Mouse (Mus musculus): ENCODE results near the gene Olfr1458.

Gene Olfr1458

GRCm38 (mm10) chr19:13106675-13107074 lies at the start of gene Olfr1458:
Olfr1458 (minus strand) TSS chr19:13106775.
- no peak for DNase-seq (ENCODE audit: low read depth, low spot score)

- no peak for DNase-seq (ENCODE audit: low read depth, low spot score)
These were observed 42.9 kb upstream of the Olfr1458 start, which contains the start of gene Olfr1459 for GRCm38 (mm10) chr19:13149449-13149848. Olfr1459 (minus strand) TSS chr19:13149549.

- no peak for DNase-seq (ENCODE audit: low read depth, low spot score)
These were observed 8.8 kb downstream of the Olfr1458 start, which contains the start of gene Olfr1457 for GRCm38 (mm10) chr19:13097791-13098190. Olfr1457 (minus strand) TSS chr19:13097891.

GRCm38 (mm10) chr19:13093908-13094307 lies 12.7 kb downstream of the Olfr1458 start:
- no peak for DNase-seq (ENCODE audit: low read depth, low spot score)

GRCm38 (mm10) chr19:13060310-13060709 lies 46.3 kb downstream of the Olfr1458 start, which contains the start of gene Olfr1454:
Olfr1454 (plus strand) TSS chr19:13060610.
- DNase-seq (ENCODE audit: low read depth, low spot score): no peak

Data from WW6 (cell line).